Mouse (Mus musculus): ENCODE measurements around the gene Arhgap9. TPM values are rescaled to one million over a fixed set of nuclear protein-coding genes. Genes with fewer than 3 reads are reported as not detected.

Gene Arhgap9
- polyA plus RNA-seq, 1 experiment = 0.97 TPM

- no peak overlapping the region for H3K4me3 ChIP-seq (replicated peaks; ENCODE audit: insufficient read depth, low read depth, low read length)
- 80% methylated on average over 8 of the region's 8 CpGs for WGBS
- peaks cover 12% of the 10 kb centered on the region for H3K4me1 ChIP-seq (ENCODE audit: control insufficient read depth, insufficient read depth, low read length)
- no peak overlapping the region for H3K27ac ChIP-seq (ENCODE audit: insufficient read depth, low read length)
- DNase-seq = no peak
- no peaks in the 10 kb centered on the region for H3K27me3 ChIP-seq (ENCODE audit: control insufficient read depth, insufficient read depth, low read length)
- no peak for TF ChIP-seq POLR2A (IDR thresholded peaks at IDR 0.05; ENCODE audit: borderline replicate concordance, insufficient read depth, low read length)
- no peak for TF ChIP-seq CTCF (IDR thresholded peaks at IDR 0.05; ENCODE audit: borderline replicate concordance, insufficient read depth, low read depth, low read length)
Observed at GRCm38 (mm10) chr10:127351719-127352118, 30.0 kb downstream of the Arhgap9 start.

DNA sequence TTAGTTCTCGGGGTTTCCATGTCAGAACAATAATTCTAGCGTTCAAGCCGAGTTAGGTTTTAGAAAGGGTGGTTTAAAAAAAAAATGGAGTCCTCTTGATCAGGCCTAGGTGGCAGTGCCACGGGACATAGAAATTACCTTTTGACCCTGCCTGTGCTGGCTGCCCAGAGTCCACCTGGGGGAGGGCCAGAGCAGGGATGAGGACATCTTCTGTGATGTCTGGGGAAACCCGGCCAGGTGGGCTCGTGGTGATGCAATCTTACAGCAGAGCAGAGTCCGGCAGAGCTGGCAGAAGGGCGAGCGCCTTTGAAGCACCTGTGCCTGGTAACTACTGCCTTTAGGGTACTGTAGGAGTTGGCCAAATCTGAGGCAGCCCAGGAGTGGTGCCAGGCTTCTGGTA lies 30.4 kb downstream of the Arhgap9 start:
- no peak overlapping the region for H3K27ac ChIP-seq (ENCODE audit: insufficient read depth, low read length)
- no peak overlapping the region for H3K4me3 ChIP-seq (replicated peaks; ENCODE audit: insufficient read depth, low read depth, low read length)
- 81% methylated on average over 9 of the region's 9 CpGs for WGBS
- peaks cover 12% of the 10 kb centered on the region for H3K4me1 ChIP-seq (ENCODE audit: control insufficient read depth, insufficient read depth, low read length)
- no peaks in the 10 kb centered on the region for H3K27me3 ChIP-seq (ENCODE audit: control insufficient read depth, insufficient read depth, low read length)
- TF ChIP-seq CTCF (IDR thresholded peaks at IDR 0.05; ENCODE audit: borderline replicate concordance, insufficient read depth, low read depth, low read length) = no peak
- no peak for TF ChIP-seq POLR2A (IDR thresholded peaks at IDR 0.05; ENCODE audit: borderline replicate concordance, insufficient read depth, low read length)
- no peak for DNase-seq

- Histone ChIP-seq H3K4me1 (ENCODE audit: control insufficient read depth, insufficient read depth, low read length) (peaks cover 12% of the 10 kb centered on the region), H3K27me3 (ENCODE audit: control insufficient read depth, insufficient read depth, low read length) (no peaks in the 10 kb centered on the region), H3K4me3 (replicated peaks; ENCODE audit: insufficient read depth, low read depth, low read length) (no peak overlapping the region), H3K27ac (ENCODE audit: insufficient read depth, low read length) (no peak overlapping the region)
- TF ChIP-seq CTCF (IDR thresholded peaks at IDR 0.05; ENCODE audit: borderline replicate concordance, insufficient read depth, low read depth, low read length) = no peak
- TF ChIP-seq POLR2A (IDR thresholded peaks at IDR 0.05; ENCODE audit: borderline replicate concordance, insufficient read depth, low read length) = no peak
- 92% methylated on average over 11 of the region's 11 CpGs for WGBS
- no peak for DNase-seq
Observed at GRCm38 (mm10) chr10:127352766-127353165, 31.0 kb downstream of the Arhgap9 start.

DNA sequence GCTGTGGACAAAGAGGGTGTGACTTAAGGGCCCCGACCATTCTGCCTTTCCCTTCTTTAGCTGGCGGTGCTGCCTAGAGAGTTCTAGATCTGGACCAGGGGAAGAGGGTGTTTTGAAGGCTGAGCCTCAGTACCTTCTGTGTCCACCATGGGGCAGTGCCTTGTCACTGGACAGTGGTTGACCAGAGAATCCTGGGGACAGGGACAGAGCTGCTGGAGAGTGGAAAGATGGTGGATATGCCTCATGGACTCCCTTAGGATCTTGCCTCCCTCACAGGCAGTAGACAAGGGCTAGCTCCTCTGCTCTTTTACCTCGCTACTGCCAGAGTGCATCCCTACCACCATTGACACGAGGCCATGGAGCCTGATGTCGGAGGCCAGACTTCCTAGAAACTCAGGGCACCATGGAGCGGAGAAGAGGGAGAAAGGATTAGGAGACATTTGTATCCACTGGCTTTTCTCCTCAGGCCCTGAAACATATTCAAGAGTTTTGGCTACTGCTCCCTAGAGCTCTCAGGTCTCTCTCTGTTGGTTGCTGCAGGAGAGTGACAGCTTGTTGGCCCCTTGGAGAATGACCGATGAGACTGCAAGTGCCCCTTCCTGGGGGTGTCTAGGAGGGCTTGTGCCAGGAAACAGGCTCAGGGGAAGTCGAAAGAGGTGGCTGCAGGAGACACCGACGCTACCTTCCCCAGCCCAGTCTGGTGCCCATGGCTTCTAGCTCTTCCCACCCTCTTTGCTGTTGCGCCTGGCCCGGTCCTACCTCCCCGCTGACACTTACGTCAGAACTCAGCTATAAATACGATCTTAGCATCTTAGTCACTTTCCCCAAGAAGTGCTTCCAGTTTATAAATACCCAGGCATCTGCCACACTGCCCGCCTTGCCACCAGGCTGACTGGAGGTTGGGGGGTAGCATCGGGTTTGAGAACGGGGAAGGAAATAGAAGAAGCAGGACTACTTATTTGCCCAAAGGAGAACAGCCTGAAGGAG lies 32.4 kb downstream of the Arhgap9 start, which contains the start of gene Inhbe:
TSS of gene Inhbe (minus strand) at position 503 of the 987 bp plus-strand sequence.
- TF ChIP-seq CTCF (IDR thresholded peaks at IDR 0.05; ENCODE audit: borderline replicate concordance, insufficient read depth, low read depth, low read length) (peak; percentile 55), POLR2A (IDR thresholded peaks at IDR 0.05; ENCODE audit: borderline replicate concordance, insufficient read depth, low read length) (0 out of 2 replicates have a peak, but pooled peaks have one; percentile 8)
- H3K4me1 ChIP-seq (ENCODE audit: control insufficient read depth, insufficient read depth, low read length) = peaks cover 12% of the 10 kb centered on the region
- H3K27me3 ChIP-seq (ENCODE audit: control insufficient read depth, insufficient read depth, low read length) = no peaks in the 10 kb centered on the region
- DNase-seq = peak; percentile 79 to 87
- H3K4me3 ChIP-seq (replicated peaks; ENCODE audit: insufficient read depth, low read depth, low read length) = no peak within 1 kb of the TSS
- H3K27ac ChIP-seq (ENCODE audit: insufficient read depth, low read length) = peak within 1 kb of the TSS; percentile 45
- WGBS = 52% methylated on average over 18 of the region's 18 CpGs

DNA sequence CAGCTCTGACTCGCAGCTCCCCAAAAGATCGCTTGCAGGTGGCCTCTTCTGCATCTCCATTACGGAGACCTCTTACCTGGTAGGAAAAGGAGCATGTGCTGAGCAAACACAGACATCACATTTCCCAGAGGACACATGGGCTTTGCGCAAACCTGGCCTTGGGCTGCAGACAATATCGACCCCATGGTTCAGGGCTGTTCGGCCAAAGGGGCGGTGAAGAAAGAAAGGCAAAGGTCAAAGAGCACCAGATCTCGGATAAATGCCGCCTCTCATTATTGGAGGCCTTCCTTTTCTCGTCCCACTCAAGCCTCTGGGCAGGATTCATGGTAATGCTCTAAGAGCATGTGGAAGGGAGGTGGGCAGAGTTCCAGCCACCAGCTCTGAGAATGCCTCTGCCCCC lies 33.6 kb downstream of the Arhgap9 start:
- H3K27me3 ChIP-seq (ENCODE audit: control insufficient read depth, insufficient read depth, low read length) = no peaks in the 10 kb centered on the region
- peaks cover 8% of the 10 kb centered on the region; the same call in 1 of the 2 replicates for H3K4me1 ChIP-seq (ENCODE audit: control insufficient read depth, insufficient read depth, low read length)
- TF ChIP-seq POLR2A (IDR thresholded peaks at IDR 0.05; ENCODE audit: borderline replicate concordance, insufficient read depth, low read length) (no peak), CTCF (IDR thresholded peaks at IDR 0.05; ENCODE audit: borderline replicate concordance, insufficient read depth, low read depth, low read length) (no peak)
- no peak overlapping the region for H3K27ac ChIP-seq (ENCODE audit: insufficient read depth, low read length)
- WGBS = 63% methylated on average over 10 of the region's 10 CpGs
- peak in 1 of 2 experiments; percentile 39 for DNase-seq
- no peak overlapping the region for H3K4me3 ChIP-seq (replicated peaks; ENCODE audit: insufficient read depth, low read depth, low read length)

GRCm38 (mm10) chr10:127360714-127361113 lies 39.0 kb downstream of the Arhgap9 start:
- H3K4me1 ChIP-seq (ENCODE audit: control insufficient read depth, insufficient read depth, low read length) = no peaks in the 10 kb centered on the region
- whole genome bisulfite sequencing = 92% methylated on average over 3 of the region's 3 CpGs
- no peak overlapping the region for H3K4me3 ChIP-seq (replicated peaks; ENCODE audit: insufficient read depth, low read depth, low read length)
- TF ChIP-seq POLR2A (IDR thresholded peaks at IDR 0.05; ENCODE audit: borderline replicate concordance, insufficient read depth, low read length) = no peak
- TF ChIP-seq CTCF (IDR thresholded peaks at IDR 0.05; ENCODE audit: borderline replicate concordance, insufficient read depth, low read depth, low read length) = no peak
- H3K27me3 ChIP-seq (ENCODE audit: control insufficient read depth, insufficient read depth, low read length) = no peaks in the 10 kb centered on the region
- H3K27ac ChIP-seq (ENCODE audit: insufficient read depth, low read length) = no peak overlapping the region
- DNase-seq = no peak

GRCm38 (mm10) chr10:127367116-127367515 lies 45.4 kb downstream of the Arhgap9 start:
- H3K27ac ChIP-seq (ENCODE audit: insufficient read depth, low read length) = no peak overlapping the region
- no peak for DNase-seq
- WGBS = 83% methylated on average over 5 of the region's 5 CpGs
- H3K4me3 ChIP-seq (replicated peaks; ENCODE audit: insufficient read depth, low read depth, low read length) = no peak overlapping the region
- H3K27me3 ChIP-seq (ENCODE audit: control insufficient read depth, insufficient read depth, low read length) = no peaks in the 10 kb centered on the region
- H3K4me1 ChIP-seq (ENCODE audit: control insufficient read depth, insufficient read depth, low read length) = no peaks in the 10 kb centered on the region
- TF ChIP-seq CTCF (IDR thresholded peaks at IDR 0.05; ENCODE audit: borderline replicate concordance, insufficient read depth, low read depth, low read length) = no peak

GRCm38 (mm10) chr10:127368273-127368672 lies 46.5 kb downstream of the Arhgap9 start:
- TF ChIP-seq CTCF (IDR thresholded peaks at IDR 0.05; ENCODE audit: borderline replicate concordance, insufficient read depth, low read depth, low read length) (no peak), POLR2A (IDR thresholded peaks at IDR 0.05; ENCODE audit: borderline replicate concordance, insufficient read depth, low read length) (no peak)
- Histone ChIP-seq H3K27ac (ENCODE audit: insufficient read depth, low read length) (no peak overlapping the region), H3K27me3 (ENCODE audit: control insufficient read depth, insufficient read depth, low read length) (no peaks in the 10 kb centered on the region), H3K4me1 (ENCODE audit: control insufficient read depth, insufficient read depth, low read length) (no peaks in the 10 kb centered on the region), H3K4me3 (replicated peaks; ENCODE audit: insufficient read depth, low read depth, low read length) (no peak overlapping the region)
- DNase-seq = no peak
- WGBS = 83% methylated on average over 2 of the region's 2 CpGs

Measured in cerebellum, adult 2 months (tissue).